Mouse (Mus musculus): ENCODE measurements at regions not wholly inside any gene's neighbourhood (a gene's known extent, or its start where the extent isn't known, plus 50 kb on each side); places are given as distances from the start of the nearest gene placed in this dataset.
A peak's percentile ranks its signal among the peaks of the same experiment; 100 is the strongest.
"Not testable (repeated sequence)": the region's sequence is repeated elsewhere in the genome, so short reads cannot be mapped to it uniquely, and the experiment has no call there.

DNA sequence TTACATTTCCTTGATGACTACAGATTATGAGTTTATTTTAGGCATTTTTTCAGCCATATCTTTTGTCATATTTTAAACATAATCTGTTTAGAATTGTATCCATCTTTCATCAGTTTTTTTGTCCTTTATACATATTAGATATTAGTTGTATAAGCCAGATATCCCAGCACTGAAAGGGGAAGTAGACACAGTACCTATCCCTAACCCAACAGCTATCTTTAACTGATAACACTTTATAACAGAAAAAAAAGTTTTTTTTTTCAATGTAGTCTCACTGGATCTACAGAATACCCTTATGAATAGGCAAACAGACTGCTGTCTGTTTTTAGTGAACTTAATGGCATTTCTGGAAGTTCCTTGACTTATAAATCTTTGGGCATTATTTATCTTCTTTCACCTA, 1152.1 kb upstream of the Fam98a start:
- Histone ChIP-seq H3K4me1 (no peaks in the 10 kb centered on the region), H3K27ac (no peak overlapping the region), H3K4me3 (no peak overlapping the region), H3K36me3 (replicated peaks) (no peaks in the 10 kb centered on the region), H3K4me2 (no peak overlapping the region), H3K27me3 (replicated peaks) (no peaks in the 10 kb centered on the region), H3K9me3 (no peaks in the 10 kb centered on the region), H3K9ac (no peak overlapping the region)
- no peak for ATAC-seq (replicated peaks)

DNA sequence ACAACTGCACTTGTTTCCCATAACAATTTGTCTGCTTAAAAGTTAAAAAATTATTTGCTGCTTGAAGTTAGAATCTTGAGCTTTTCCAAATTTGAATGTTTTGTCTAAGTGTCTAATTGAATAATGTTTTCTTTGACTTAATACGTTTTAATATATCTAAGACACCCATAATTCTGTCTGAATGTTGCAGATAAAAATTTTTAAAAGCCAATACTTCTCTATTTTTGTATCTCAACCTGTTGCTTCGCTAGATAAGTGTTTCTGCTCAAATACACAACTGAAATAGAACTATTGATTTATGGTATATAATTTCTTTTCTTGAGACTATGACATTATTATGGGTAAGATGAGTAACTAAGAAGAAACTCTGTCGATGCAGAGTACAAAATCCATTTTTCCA, 1144.5 kb upstream of the Fam98a start:
- Histone ChIP-seq H3K9ac (no peak overlapping the region), H3K4me3 (no peak overlapping the region), H3K4me1 (no peaks in the 10 kb centered on the region), H3K27me3 (replicated peaks) (no peaks in the 10 kb centered on the region), H3K27ac (no peak overlapping the region), H3K4me2 (no peak overlapping the region), H3K36me3 (replicated peaks) (no peaks in the 10 kb centered on the region), H3K9me3 (no peaks in the 10 kb centered on the region)
- WGBS: 75% methylated on average over 3 of the region's 3 CpGs
- ATAC-seq (replicated peaks): no peak

DNA sequence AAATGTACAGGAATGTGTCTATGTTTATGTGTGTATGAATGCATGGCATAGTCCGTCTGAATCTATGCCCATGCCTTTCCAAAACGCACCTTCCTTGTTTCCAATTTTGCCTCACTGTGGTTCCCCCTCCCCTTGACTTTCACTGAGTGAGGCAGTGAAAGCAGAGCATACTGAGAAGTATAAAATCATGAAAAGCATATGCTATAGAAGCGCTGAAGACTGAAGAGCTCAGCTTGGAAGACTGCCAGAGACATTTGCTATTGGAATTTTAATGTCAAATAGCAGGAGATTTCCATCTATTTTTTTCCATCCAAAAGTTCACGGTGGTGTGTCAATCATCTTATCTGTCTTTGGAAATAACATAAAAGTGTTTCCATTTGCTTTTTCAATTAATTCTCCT, 1106.3 kb upstream of the Fam98a start:
- Histone ChIP-seq H3K36me3 (replicated peaks) (no peaks in the 10 kb centered on the region), H3K9ac (no peak overlapping the region), H3K4me2 (no peak overlapping the region), H3K4me1 (no peaks in the 10 kb centered on the region), H3K27me3 (replicated peaks) (no peaks in the 10 kb centered on the region), H3K4me3 (no peak overlapping the region), H3K27ac (no peak overlapping the region), H3K9me3 (no peaks in the 10 kb centered on the region)
- ATAC-seq (replicated peaks): peak; percentile 45; the same call in 1 of the 2 replicates
- WGBS: 53% methylated on average over 4 of the region's 4 CpGs

DNA sequence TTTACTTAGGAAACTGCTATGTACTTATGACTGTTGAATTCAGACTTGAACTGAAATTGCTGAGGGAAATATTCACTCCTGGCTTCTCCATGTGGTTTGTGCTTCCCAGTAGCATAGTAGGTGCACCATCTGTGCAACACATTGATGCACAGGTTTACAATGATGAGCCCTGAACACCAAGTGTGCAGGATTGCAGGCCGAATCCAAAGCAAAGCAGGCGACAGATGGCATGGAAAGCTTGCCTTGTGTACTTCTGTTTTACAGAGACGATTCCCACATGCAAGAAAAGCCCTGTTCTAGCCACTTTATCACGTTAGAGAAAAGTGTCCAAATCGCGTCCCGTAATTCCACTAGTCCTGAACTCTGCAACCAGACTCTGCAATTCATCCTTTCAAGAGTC, 1074.2 kb upstream of the Fam98a start:
- no peaks in the 10 kb centered on the region for H3K36me3 ChIP-seq (replicated peaks)
- H3K27ac ChIP-seq: no peak overlapping the region
- no peak overlapping the region for H3K4me3 ChIP-seq
- H3K27me3 ChIP-seq (replicated peaks): no peaks in the 10 kb centered on the region
- WGBS: 85% methylated on average over 7 of the region's 7 CpGs
- H3K4me2 ChIP-seq: no peak overlapping the region
- no peak overlapping the region for H3K9ac ChIP-seq
- no peak for ATAC-seq (replicated peaks)
- no peaks in the 10 kb centered on the region for H3K9me3 ChIP-seq
- no peaks in the 10 kb centered on the region for H3K4me1 ChIP-seq

DNA sequence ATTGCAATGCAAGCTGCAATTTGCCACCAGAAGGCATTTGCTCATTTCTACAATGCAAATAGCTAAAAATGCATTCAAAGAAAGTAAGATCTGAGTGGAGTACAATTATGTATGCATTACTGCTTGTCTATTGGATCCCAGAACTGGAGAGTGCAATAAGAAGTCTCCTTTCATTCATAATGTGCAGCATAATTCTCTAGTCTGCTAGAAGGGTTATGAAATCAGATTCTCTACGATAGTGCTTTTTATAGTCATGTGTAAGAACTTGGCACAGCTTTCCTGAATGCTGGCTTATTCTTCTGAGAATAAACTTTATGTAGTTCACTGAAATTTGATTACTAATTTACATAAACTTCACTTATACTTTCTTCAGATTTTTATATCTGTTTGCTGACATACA, 1053.5 kb upstream of the Fam98a start:
- no peaks in the 10 kb centered on the region for H3K9me3 ChIP-seq
- H3K4me1 ChIP-seq: no peaks in the 10 kb centered on the region
- no peak overlapping the region for H3K27ac ChIP-seq
- no peak for ATAC-seq (replicated peaks)
- H3K36me3 ChIP-seq (replicated peaks): no peaks in the 10 kb centered on the region
- H3K4me3 ChIP-seq: no peak overlapping the region
- H3K27me3 ChIP-seq (replicated peaks): no peaks in the 10 kb centered on the region
- no peak overlapping the region for H3K9ac ChIP-seq
- WGBS: 70% methylated on average over 1 of the region's 1 CpGs
- H3K4me2 ChIP-seq: no peak overlapping the region

DNA sequence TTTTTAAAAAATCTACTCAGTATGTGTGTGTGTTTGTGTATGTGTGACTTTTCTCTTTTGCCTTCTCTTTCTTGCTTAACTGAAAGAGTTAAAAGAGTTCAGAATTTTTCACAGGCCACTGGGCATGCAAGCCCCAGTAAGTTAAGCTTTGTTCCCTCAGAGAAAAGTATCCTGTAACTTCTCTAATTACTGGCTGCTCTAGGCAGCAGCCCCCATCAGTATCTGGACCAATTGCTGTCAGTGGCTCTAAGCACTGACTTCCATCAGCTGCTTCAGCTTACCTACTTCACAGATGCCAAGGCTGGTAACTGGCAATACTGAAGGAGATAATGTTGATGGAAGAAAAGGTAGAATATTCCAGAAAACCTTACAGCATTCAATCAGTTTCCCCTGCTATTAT, 1026.6 kb upstream of the Fam98a start:
- no peak overlapping the region for H3K9ac ChIP-seq

DNA sequence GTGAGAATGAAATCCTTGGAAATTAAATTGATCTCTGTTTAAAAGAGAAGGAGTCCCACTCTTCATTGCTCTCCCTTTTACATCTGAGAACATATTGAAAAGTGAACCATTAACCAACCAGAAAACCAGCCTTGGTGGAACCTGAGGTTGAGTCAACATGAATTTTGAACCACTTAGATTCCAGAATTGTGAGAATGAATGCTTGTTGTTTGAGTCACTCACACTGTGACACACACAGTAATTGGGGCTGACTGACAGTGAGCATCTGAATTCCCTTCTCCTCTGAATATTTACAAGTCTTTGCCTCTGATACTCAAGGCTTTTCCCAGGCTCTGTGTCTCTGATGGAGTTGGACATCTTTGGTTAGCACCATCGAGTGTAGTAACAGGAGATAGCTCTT, 1008.0 kb upstream of the Fam98a start:
- ATAC-seq (replicated peaks): no peak
- H3K27ac ChIP-seq: no peak overlapping the region
- no peaks in the 10 kb centered on the region for H3K27me3 ChIP-seq (replicated peaks)
- WGBS: 87% methylated on average over 1 of the region's 1 CpGs
- H3K36me3 ChIP-seq (replicated peaks): no peaks in the 10 kb centered on the region
- H3K4me3 ChIP-seq: no peak overlapping the region
- no peaks in the 10 kb centered on the region for H3K9me3 ChIP-seq
- no peak overlapping the region for H3K4me2 ChIP-seq
- no peak overlapping the region for H3K9ac ChIP-seq
- no peaks in the 10 kb centered on the region for H3K4me1 ChIP-seq

More for the DNA sequence above, 1026.6 kb upstream of the Fam98a start:
- no peaks in the 10 kb centered on the region for H3K4me1 ChIP-seq
- no peaks in the 10 kb centered on the region for H3K36me3 ChIP-seq (replicated peaks)
- ATAC-seq (replicated peaks): no peak
- no peaks in the 10 kb centered on the region for H3K9me3 ChIP-seq
- H3K27me3 ChIP-seq (replicated peaks): no peaks in the 10 kb centered on the region
- H3K4me2 ChIP-seq: no peak overlapping the region
- no peak overlapping the region for H3K27ac ChIP-seq
- H3K4me3 ChIP-seq: no peak overlapping the region

DNA sequence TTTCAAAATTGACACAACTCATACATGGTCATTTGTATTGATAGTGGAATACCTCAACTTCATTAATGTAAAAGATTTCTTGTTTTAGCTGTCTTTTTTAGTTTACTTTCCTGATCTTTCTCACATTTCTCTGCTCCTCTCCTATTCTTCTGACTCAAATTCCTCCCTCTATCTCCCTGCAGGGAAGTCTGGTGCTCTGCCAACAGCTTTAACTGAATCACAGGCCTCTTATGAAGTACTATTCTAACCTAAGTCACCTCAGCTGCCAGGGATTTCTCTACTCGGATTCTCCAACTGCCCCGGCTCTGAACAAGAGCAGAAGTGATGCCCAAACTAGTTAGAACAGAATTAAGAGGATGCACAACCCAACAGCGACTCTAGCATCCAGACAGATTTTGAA, 993.8 kb upstream of the Fam98a start:
- no peak for ATAC-seq (replicated peaks)
- 84% methylated on average over 3 of the region's 3 CpGs for WGBS
- Histone ChIP-seq H3K27ac (no peak overlapping the region), H3K4me2 (no peak overlapping the region), H3K36me3 (replicated peaks) (no peaks in the 10 kb centered on the region), H3K4me3 (no peak overlapping the region), H3K4me1 (no peaks in the 10 kb centered on the region), H3K9me3 (no peaks in the 10 kb centered on the region), H3K9ac (no peak overlapping the region), H3K27me3 (replicated peaks) (no peaks in the 10 kb centered on the region)

DNA sequence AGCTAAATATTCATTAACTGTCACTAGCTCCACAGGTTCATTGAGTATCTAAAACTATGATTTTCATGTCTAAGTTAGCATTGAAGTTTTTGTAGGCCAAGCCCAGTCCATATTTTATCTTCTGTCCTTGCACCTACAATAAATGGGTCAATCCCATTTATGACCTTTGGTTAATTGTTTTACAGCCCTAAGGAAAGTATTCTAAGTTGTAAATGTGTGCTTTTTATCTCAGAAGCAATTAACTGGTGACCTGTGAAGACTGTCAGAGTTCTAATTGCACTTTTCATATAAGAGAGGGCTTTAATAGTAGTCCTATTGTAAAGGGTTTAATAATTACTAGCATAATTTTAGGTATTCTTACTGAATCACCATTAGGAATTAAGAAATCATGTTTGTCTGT, 984.0 kb upstream of the Fam98a start:
- H3K4me2 ChIP-seq: no peak overlapping the region
- H3K9ac ChIP-seq: no peak overlapping the region
- no peak overlapping the region for H3K27ac ChIP-seq
- H3K4me3 ChIP-seq: no peak overlapping the region
- H3K27me3 ChIP-seq (replicated peaks): no peaks in the 10 kb centered on the region
- H3K4me1 ChIP-seq: no peaks in the 10 kb centered on the region
- no peaks in the 10 kb centered on the region for H3K9me3 ChIP-seq
- no peaks in the 10 kb centered on the region for H3K36me3 ChIP-seq (replicated peaks)
- no peak for ATAC-seq (replicated peaks)

DNA sequence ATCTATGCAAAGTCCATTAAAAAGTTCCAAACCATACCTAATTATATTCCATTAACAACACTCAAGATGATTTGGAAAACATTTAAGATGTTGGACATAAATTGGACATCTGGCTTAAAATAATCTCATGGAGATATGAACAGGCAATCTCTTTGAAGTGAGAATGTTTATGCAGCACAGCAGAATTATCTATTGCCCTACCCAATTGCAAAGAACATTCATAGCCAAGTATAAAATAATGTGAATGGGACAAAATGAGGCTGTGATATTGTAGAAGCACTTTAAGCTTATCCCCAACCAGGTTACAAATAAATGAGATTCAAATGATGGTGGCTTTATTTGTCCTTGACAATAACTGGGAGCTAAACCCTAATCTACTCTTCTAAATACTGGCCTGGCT, 950.0 kb upstream of the Fam98a start:
- no peak for ATAC-seq (replicated peaks)
- Histone ChIP-seq H3K27me3 (replicated peaks) (no peaks in the 10 kb centered on the region), H3K36me3 (replicated peaks) (no peaks in the 10 kb centered on the region), H3K9me3 (no peaks in the 10 kb centered on the region), H3K9ac (no peak overlapping the region), H3K4me2 (no peak overlapping the region), H3K27ac (no peak overlapping the region), H3K4me3 (no peak overlapping the region), H3K4me1 (no peaks in the 10 kb centered on the region)

DNA sequence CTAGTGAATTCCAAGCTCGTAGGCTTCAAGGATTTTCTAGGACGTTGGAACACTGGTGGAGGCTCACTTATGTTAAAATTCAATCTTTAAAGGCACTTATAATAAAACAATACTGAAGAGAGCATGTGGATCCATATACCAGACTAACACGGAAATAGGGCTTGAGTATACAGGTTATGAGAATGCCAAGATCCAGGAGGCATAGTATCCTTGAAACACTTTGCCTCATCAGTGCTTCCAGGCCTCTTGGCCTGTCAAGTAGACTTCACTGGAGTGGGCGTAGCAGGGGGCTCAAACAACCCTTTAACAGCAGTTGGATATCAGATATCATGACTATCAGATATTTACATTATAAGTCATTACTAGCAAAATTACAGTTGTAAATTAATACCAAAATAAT, 948.7 kb upstream of the Fam98a start:
- WGBS: 77% methylated on average over 4 of the region's 4 CpGs
- Histone ChIP-seq H3K4me1 (no peaks in the 10 kb centered on the region), H3K4me2 (no peak overlapping the region), H3K27me3 (replicated peaks) (no peaks in the 10 kb centered on the region), H3K36me3 (replicated peaks) (no peaks in the 10 kb centered on the region), H3K9me3 (no peaks in the 10 kb centered on the region), H3K27ac (no peak overlapping the region), H3K4me3 (no peak overlapping the region), H3K9ac (no peak overlapping the region)
- no peak for ATAC-seq (replicated peaks)

DNA sequence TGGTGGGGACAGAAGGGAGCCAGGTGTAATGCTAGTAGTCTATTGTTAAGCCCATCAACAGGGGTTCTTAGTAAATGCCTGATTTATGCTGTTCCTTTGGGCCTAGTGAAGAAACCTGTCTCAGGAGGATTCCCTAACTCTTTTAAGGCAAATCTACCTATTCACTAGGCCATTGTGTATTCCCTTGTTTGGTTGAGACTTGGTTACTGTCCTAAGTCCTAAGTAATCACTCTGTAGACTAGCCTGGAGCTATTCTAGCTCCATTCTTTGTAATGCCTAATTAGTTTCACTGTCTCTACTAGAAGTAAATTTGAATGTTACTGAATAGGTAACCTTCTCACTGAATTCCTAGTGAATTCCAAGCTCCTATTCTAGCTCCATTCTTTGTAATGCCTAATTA, 948.2 kb upstream of the Fam98a start:
- H3K27me3 ChIP-seq (replicated peaks); H3K4me3 ChIP-seq; H3K27ac ChIP-seq; H3K4me2 ChIP-seq; H3K9me3 ChIP-seq; H3K36me3 ChIP-seq (replicated peaks); H3K9ac ChIP-seq; ATAC-seq (replicated peaks); H3K4me1 ChIP-seq: not testable (repeated sequence)

DNA sequence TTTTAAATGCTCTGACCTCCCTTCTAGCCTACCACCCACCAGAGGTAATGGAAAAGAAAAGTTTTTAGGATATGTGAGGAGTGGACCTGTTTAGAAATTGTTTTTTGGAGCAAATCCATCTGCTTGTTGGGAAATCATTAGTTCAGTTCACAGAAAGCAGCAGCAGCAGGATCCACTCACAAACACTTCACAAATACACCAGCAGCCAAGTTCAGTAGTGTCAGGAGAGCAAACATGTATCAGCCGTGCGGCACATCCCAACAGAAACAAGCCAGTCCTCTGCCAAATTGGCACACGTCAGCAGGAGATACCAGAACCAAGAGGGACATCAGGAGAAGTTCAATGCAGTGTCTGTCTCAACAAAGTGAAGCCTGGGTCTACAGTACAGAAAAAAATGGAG, 935.6 kb upstream of the Fam98a start:
- WGBS: 92% methylated on average over 3 of the region's 3 CpGs
- no peak overlapping the region for H3K27ac ChIP-seq

DNA sequence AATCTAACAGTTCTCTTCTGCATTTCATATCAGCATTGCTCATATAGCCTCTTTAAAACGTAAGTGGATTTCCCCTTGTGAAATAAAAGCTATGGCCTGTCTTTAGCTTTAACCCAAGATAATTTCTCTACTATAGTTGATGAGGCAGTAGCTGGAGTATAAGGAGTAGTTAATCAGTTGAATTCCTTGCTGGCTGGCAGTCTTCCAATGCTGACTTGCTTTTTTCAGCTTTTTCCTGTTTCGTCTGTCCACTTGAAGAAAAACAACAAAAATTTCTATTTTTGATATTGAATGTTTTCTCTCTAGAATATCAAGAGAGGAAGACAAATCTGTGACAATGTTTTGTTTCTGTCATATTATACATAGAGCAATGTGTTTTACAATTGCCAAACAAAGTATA, 932.4 kb upstream of the Fam98a start:
- H3K4me3 ChIP-seq: no peak overlapping the region
- 84% methylated on average over 2 of the region's 2 CpGs for WGBS
- H3K4me1 ChIP-seq: no peaks in the 10 kb centered on the region
- H3K36me3 ChIP-seq (replicated peaks): no peaks in the 10 kb centered on the region
- H3K4me2 ChIP-seq: no peak overlapping the region
- no peak overlapping the region for H3K27ac ChIP-seq
- no peaks in the 10 kb centered on the region for H3K27me3 ChIP-seq (replicated peaks)
- ATAC-seq (replicated peaks): no peak
- H3K9me3 ChIP-seq: no peaks in the 10 kb centered on the region
- H3K9ac ChIP-seq: no peak overlapping the region

More for the DNA sequence above, 935.6 kb upstream of the Fam98a start:
- no peak for ATAC-seq (replicated peaks)
- no peak overlapping the region for H3K9ac ChIP-seq
- no peak overlapping the region for H3K4me3 ChIP-seq
- H3K4me1 ChIP-seq: no peaks in the 10 kb centered on the region
- no peak overlapping the region for H3K4me2 ChIP-seq
- H3K9me3 ChIP-seq: no peaks in the 10 kb centered on the region
- no peaks in the 10 kb centered on the region for H3K27me3 ChIP-seq (replicated peaks)
- no peaks in the 10 kb centered on the region for H3K36me3 ChIP-seq (replicated peaks)
